Mouse (Mus musculus): ENCODE results near the gene Olfr1084.
"Not testable (repeated sequence)": the region's sequence is repeated elsewhere in the genome, so short reads cannot be mapped to it uniquely, and the experiment has no call there.

The Olfr1084 gene

DNA sequence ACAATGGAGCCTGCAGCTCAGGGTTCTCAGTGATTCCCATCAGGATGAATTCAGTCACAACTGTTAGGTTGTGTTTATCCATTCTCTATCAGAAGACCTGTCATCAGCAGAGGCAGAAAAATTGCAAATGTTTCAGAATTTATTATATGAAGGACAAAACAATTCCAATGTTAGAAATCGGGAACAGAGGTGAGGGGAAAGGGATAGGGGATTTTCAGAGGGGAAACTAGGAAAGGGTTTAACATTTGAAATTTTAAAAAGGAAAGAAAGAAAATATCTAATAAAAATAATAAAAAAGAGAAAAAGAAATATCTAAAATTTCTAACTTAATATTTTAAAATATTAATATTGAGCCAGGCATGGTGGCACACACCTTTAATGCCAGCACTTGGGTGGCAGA lies at the start of gene Olfr1084:
Olfr1084 (minus strand) TSS at position 101 of the 400 bp plus-strand sequence.
- CTCF ChIA-PET: not testable (repeated sequence)

DNA sequence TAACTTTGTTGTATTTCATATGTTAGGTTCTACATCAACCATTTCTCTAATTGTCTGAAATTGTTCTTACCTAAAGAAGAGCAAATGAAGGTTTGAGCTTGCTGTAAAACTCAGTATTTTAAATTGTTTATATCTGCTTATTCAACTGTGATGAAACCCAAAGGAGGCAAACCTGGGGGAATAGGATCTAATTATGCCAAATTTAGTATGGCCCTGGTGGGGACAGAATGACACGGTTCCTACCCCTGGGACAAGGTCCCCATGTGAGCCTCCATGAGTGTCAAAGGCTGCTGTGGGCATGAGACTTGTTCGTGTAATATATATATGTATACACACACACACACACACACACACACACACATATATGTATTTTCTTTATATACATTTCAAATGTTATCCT lies 40.5 kb upstream of the Olfr1084 start, which contains the start of gene Olfr1086:
Olfr1086 (minus strand) TSS at position 101 of the 400 bp plus-strand sequence.
- CTCF ChIA-PET: no interaction called here

DNA sequence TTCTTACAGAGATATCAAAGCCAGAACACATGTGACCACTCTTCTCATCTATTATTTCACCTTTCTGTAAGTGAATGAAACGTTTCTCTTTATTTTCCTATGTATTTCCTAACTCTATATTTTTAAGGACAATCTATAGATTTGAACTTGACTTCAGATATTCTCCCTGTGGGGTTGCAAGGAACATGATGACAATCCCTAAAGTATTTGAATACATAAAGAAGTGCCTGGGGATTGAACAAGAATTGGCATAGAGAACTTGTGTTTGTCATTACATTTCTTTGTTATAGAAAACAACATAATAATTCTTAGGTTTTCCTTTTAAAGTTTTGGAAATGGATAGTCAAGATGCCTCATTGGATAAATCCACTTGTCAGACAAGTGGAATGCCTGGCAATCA lies 22.4 kb upstream of the Olfr1084 start, which contains the start of gene Olfr1085:
Olfr1085 (minus strand) TSS at position 101 of the 400 bp plus-strand sequence.
- CTCF ChIA-PET: no interaction called here

DNA sequence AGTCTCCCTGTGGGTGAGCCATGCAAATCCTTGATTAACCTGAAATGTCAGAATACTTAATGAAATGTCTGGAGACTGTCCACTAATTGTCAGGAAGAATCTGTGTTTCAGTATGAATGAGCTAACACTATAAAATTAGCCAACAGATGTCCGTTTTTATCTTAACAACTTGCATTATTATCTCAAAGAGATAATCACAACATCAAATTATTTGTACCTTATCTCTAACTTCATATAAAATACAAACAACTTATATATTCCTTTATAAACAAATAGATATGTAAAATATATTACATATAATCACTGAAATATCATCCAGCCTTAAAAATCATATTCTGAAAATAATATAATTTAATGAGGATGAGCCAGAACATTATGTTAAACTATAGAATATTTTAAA lies 40.7 kb downstream of the Olfr1084 start, which contains the start of gene Olfr1082:
Olfr1082 (minus strand) TSS at position 101 of the 400 bp plus-strand sequence.
- CTCF ChIA-PET: not testable (repeated sequence)

All from spleen, embryonic (tissue).